Mouse (Mus musculus) adrenal gland, postnatal 25 days (tissue): ENCODE results near the gene Zfp692. TPM values are rescaled to one million over a fixed set of nuclear protein-coding genes. Genes with fewer than 3 reads are reported as not detected.
A peak's percentile ranks its signal among the peaks of the same experiment; 100 is the strongest.
"Not testable (repeated sequence)": the region's sequence is repeated elsewhere in the genome, so short reads cannot be mapped to it uniquely, and the experiment has no call there.

Experiments used
- DNase-seq: peaks from one replicate; pipeline ENCODE4 v3.0.0; 2021; ENCODE audit warnings: mixed read lengths
- long read RNA-seq: library from polyadenylated mRNA; stranded (forward); transcript quantifications from one replicate; pipeline ENCODE4 v2.0.0, GENCODE M21; 2021
- total RNA-seq: library from RNA; stranded (reverse); gene quantifications from 2 replicates; pipeline ENCODE4 v1.2.3, GENCODE M21; 2021

The Zfp692 gene
- total RNA-seq: 14.4 and 17.3 TPM in 2 replicates
- long read RNA-seq, partial matches to known transcripts: 4 of 37 reads
- long read RNA-seq, other reads (novel, unspliced or antisense): 31 of 37 reads

DNA sequence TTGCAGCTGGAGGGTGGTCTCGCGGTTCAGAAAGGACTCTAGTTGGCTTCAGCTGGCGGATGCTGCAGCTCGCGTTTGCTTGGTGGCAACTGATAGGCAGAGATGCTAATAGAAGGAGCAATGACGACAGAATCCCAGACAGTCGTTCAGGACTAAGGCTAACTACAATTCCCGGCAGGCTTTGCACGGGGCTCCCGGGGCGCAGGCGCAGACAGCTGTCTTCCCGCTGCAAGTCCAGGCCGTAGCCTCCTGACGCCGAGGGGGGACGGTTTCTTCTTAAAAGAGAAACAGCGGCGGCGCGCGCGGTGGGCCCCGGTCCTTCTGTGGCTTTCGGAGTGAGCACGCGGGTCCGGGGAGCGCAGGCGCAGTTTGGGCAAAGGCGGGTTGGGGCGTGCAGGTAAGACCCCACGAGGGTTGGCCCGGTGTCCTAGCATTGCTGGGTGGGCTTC lies at the start of gene Zfp692:
Gene Zfp692, plus strand, starts transcription at position 210 of the 449 bp plus-strand sequence.
- peak; percentile 95 for DNase-seq

DNA sequence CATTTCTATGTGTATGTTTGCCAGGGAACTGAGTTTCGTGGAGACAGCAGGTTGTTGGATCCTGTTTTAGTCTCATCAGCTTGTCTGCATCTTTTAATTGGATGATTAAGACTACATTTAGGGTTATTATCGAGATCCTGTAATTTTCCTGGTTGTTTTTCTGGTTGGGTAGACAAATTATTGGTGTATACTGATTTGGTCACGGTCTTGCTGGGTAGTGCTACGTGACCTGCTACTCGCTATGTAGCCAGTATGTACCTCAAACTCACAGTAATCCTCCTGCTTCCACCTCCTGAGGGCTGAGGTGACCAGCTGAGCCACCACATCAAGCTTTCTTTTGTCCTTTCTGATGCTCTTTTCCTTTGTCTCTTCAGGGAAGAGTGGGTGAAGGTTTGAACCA lies 49.1 kb upstream of the Zfp692 start:
- no peak for DNase-seq

DNA sequence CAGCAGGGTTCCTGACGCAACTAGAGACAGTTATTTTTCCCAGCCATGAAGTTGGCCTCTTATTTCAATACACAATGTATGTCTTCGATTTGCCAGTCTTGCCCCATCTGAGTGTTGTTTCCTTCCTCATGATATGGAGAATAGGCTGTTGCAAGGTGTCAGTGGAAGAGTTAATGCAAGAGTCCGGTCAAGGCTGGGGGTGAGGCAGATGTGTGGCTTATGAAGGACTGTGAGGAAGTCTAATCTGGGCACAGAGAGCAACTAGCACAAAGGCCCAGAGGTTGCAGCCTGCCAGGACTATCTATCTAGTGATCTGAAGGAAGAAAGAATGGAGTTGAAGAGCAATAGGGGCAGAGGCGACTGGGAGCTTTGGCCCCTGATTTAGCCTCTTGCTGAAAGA lies 46.7 kb upstream of the Zfp692 start:
- no peak for DNase-seq

DNA sequence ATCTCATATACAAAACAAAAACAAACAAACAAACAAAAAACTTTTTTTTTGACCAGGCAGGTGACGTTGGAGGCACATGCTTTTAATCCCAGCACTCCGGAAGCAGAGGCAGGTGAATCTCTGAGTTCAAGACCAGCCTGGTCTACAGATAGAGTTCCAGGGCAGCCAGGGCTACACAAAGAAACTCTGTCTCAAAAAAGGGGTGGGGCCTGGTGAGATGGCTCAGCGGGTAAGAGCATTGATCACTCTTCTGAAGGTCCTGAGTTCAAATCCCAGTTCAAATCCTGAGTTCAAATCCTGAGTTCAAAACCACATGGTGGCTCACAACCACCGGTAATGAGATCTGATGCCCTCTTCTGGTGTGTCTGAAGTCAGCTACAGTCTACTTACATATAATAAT lies 45.0 kb upstream of the Zfp692 start:
- no peak for DNase-seq

DNA sequence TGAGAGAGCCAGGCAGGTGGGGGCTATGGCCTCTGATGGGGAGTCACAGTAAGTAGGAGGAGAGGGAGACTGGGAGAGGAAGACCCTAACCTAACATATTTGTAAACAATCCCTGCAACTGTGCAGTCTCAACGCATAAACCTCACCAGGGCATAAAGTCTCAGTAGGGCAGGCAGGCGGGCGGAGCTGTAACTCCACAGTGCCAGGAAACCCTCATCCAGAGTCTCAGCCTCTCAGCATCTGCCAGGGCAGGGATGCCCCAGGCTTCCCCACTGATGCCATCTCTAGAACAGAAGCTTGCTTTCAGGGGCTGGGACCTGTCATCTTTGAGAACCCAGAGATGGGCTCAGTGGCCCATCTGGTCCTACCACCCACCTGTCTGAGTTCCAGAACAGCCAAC lies 44.5 kb upstream of the Zfp692 start:
- no peak for DNase-seq

DNA sequence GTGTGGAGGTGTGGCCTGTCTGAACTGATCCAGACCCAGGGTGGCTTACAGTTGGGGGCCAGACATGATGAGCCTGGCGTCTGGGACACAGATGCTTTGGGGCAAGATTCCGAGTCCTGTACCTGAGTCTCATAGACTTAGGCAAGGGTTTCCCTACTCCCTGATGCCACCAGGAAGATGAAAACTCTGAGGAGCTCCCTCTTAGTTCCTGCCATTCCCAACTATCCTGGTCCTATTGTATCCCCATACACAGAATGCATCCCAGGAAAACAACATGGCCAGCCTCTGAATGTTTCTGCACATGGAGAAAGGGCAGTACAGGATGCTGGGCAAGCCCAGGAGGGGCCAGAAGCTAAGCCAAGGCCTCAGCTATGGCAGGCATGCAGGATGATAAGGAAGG lies 43.4 kb upstream of the Zfp692 start:
- DNase-seq: no peak

DNA sequence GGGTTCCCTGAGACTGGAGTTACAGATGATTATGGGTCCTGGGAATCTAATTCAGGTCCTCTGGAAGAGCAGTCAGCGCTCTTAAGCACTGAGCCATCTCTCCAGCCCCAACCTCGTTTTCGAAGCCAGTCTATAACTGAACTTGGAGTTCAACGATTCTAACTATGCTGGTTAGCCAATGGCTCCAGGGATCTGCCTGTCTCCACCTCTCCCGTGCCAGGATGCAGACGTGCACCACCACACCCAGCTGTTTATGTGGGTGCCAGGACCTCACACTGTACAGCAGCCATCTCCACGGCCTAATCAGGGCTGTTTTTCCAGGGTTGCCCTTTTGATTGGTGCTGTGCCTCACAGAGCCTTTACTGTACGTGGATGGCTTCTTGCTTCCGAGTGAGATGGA lies 42.3 kb upstream of the Zfp692 start:
- DNase-seq: no peak

DNA sequence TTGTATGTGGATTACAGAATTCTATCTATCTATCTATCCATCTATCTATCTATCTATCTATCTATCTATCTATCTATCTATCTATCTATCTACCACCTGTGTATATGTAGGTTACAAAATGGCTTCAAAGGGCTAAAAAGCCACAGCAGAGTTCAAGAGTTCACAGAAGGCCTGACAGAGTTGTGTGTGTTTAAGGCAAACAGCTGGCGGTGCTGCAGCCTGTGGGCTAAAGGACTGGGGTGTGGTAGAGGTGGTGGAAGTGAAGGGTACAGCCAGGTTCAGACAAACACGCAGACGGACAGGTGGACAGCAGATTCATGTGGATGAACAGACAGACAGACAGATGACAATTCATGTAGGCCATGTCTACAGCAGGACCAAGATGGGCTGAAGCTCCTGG lies 38.6 kb upstream of the Zfp692 start:
- DNase-seq: no peak

DNA sequence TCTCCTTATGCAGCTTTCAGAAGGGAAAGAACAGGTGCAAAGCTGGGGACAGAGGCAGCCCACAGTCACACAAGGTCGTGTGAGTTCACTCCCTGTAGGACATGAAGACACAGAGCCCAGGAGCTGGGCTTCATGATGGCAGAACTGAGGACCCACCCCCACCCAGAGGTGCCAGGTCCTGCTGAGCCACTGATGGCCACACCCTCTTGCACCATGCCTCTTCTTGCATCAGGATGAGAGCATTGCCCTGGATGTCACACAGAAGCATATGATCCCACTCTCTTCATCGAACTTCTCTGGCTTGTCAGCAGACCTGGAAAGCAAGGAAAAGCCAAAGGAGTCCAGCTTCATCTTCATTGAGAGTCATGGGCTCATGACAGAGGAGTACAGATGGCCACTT lies 32.3 kb upstream of the Zfp692 start, which contains the start of gene 4930438A08Rik:
Gene 4930438A08Rik, plus strand, starts transcription at position 228 of the 400 bp plus-strand sequence.
- DNase-seq: no peak

DNA sequence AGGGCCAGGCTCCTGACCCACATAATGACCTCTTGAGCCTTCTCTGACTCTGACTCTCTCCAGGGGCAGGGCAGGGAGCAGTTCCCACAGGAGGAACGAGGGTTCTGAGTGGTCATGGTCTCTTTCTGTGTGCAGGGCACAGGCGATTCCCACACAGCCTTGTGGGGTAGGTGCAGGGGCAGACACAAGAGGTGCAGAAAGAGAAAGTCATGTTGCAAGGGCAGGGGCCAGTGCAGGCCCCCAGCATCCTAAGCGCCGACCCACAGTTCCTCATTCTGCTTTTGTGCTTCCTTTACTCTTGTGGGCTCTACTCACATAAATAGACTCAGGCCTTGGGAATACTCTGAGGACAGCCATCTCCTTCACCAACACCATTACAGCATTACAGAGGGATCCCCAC lies 31.1 kb upstream of the Zfp692 start:
- DNase-seq: no peak

DNA sequence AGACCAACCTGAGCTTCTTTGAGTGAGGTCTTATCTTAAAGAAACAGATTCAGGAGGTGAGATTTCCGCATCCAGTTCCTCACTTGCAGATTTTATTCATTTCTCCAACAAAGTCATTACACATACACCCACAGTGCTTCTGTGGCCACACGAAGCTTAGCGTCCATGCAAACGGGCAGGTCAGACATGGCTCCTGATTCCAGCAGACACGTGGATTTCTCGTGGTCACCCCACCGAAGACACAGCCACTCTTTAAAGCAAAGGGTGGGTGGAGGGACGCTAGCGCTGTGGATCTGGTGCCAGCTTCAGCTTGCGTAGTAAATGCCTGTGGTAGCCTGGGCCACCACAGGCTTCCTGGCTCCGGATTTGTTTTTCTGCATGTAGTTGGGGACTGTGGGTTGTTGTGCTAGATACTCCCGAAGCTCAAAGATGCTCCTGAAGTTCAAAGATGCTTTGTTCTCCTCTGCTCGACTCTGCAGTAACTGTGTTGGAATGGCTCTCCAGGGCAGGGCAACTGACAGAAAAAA lies 24.8 kb upstream of the Zfp692 start:
- no peak for DNase-seq

DNA sequence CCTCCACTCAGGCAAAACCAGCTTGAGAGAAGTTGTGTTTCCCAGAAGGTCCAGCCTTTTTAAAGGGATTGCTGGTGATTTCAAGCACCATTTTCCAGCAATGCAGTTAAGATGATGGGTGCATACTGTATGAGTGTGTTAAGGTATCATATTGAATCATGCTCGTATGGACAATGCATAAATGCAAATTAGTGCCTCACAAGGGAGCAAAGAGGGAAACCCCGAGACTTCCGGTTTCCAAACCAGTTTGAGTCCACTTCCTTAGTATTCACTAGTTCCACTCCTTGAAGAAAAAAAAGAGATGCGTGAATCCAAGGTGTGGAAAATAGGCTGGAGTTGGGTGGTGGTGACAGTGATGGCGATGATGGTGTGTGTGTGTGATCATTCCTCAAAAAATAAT lies 24.4 kb upstream of the Zfp692 start:
- no peak for DNase-seq

DNA sequence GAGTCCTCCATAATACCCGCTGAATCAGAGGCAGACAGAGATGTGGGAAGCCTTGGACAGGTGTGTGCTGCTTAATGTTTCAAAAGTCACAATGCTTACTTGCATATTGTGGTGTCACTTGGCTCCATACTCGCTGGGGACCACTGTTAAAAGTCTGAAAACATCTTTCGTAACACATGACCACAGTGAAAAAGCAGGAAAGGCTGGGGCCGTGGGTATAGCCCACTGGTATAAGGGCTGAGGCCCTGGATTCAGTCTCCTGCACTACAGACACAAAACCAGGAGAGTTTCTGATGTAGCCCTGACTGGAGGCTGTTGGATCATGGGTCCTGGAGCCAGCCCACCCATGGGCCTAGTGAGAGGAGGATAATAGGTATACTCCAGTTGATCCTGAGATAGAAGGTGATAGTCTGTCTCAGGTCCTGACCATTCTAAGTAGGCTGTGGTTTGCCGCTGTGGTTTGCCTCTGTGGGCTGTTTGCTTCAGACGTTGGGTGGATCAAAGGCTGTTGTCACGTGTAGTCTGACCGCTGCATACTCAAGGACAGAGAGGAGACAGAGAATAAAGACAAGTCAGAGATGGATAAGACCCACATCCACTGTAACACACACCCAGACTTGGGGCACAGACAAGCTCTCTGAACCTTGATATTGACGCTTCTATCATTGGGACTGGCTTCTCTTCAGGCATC lies 16.7 kb upstream of the Zfp692 start:
- no peak for DNase-seq

DNA sequence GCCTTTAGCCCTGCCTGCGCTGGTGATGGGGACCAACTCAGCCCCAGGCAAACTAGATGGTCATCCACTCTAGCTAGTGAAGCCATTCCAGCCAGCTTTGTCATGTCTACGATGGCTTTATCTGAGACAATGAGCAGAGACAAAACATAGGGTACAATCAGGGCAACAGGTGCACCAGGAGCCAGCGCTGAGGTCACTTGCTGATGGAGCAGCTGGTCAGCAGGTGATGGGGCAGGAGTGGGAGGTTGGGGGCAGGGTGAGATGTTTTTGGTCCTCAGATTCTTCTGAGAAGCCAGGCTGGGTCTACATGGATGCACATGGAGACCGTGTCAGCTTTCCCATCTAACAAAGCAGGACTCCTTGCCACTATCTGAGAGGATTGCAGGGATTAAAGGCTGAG lies 16.1 kb upstream of the Zfp692 start:
- no peak for DNase-seq

DNA sequence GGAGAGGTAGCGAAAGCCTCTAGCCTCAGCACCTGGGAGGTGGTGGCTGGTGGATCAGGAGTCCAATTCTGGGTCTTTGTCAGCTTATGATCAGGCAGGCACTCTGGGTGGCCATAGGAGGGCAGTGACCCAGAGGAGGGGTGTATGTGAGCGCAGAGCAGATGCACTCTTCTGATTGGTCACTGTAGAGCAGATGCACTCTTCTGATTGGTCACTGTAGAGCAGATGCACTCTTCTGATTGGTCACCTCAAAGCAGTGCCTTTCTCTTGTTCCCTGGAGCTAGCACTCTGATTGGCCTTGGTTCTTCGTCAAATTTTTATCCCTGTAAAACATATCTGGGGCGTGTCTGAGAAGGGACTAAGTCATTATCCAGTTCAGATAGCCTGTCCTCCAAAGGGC lies 14.1 kb upstream of the Zfp692 start:
- no peak for DNase-seq

DNA sequence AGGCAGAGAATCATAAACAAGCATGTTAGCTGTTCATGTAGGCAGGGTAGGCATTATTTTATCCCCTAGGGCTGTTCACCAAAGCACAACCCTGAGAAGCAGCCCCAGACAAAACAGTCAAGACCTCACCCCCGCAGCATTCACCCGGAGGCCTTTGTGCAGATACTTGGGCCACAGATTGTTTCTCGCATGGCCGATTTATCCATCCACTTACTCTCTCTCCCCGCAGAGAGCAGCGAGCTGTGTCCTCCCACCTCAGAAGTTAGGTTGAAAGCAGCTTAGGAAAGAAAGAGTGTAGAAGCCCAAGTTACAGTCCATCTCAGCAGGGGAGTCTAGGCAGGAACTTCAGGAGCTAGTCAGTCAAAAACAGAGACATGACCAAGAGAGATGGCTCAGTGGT lies 9.5 kb upstream of the Zfp692 start:
- no peak for DNase-seq

DNA sequence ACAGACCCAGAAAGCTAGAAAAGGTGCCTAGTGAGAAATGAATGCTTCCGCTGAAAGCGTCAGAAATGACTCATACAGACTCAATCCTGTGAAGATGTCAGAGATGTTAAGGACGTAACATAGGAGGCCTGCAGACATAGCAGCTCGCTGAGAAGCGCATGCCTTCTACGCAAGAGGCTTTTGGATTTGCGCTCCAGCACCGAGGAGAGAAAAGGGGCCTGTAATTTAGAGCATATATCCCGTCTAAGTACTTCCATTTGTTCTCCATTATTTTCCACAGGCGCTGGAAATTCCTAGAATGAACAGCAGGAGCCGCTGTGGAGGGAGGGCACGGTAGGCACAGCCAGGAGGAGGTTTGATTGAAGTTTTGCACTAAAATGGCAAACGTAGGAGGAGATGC lies 5.8 kb upstream of the Zfp692 start:
- peak; percentile 74 for DNase-seq

DNA sequence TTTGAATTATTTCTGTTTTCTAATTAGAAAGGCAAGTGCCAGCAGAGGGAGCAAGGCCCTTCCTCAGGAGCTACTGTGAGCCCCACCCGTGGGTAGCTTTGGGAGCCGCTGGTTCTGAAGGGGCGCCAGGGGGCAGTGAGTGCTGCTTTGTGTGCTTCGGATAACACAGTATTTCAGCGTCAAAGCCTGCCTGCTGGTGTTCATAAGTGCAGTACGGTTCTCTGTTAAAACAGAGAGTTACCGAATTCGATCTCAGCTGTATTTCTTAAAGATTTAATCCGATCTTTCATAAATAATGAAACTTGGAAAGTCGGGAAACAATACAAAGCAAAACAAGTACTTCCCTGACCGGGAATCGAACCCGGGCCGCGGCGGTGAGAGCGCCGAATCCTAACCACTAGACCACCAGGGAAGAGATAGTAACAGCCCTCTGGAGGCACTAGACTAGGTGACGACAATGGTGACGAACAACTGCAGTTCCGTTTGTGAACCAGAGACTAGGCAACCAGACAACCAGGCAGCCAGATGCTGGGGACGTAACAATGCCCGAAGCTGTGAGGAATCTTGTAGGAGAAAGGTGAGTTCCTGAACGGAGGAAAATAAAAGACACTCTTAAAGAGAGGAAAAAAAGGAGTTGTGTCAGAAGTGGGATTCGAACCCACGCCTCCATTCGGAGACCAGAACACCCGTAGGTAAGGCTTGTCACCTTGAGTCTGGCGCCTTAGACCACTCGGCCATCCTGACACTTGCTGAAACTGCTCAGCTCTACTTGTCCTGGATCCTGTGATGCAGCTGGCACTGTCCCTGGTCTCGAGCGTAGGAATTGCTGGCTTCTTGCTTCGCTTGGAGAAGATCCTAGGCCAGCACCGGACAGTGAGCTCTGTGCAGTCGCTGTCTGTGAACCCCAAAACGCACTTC lies 4.8 kb upstream of the Zfp692 start:
- DNase-seq: peak; percentile 93

DNA sequence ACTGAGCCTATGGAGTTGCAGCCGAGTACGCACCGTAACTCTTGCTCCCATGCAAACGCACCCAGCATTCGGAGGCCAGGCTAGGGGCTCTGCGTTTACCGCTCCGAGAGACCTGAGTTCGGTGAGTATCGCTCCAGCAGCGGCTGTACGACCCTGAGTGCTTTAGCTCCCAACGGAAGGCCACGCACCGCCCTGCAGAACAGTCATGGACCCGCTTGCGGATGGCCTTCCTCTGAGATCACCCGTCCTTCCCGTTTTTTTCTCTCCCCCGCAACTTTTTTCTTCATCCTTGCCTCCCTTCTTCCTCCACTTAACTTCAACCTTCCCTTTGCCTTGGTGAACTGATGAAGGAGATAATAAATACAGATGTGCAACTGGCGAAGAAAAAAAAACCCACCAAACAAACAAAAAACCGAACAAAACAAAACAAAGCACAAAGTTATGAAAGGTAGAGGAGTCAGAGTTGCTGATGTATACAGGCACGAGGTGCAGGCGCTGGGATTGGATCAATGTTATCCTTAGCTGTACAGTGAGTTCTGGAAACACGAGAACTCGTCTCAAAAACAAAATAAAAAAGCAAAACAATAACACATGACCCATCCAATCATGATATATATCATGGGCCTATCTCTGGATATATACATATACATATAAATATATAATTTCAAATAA lies 4.0 kb upstream of the Zfp692 start:
- DNase-seq: no peak

DNA sequence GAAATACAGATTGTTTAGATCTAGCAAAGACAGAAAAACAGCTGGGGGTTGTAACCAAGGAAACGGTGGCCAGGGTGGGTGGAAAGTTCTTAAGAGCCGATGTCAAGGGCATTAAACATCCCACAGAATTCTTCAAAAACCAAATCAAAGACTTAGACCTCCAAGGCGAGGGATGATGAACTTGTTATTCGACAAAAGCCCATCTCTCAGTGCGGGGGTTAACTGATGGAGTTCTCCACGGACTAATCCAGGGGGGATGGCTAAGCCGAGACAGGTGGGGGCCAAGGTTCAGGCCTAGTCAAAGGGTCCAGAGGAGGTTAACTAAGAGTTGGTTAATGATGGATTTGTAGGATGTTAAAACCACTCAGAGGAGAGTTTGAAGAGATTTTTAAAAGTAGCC lies 3.3 kb upstream of the Zfp692 start:
- DNase-seq: no peak

DNA sequence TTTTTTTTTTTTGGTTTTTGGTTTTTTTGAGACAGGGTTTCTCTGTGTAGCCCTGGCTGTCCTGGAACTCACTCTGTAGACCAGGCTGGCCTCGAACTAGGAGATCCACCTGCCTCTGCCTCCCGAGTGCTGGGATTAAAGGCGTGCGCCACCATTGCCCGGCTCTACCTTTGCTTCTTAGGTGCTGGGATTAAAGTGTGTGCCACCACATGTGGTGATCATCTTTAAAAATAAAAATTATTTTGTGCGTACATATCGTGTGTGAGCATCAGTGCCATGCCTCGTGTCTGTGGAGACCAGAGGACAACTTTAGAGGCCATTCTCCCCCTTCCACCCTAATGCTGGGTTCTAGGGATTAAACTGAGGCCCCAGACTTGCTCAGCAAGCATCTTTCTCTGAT lies 1.6 kb upstream of the Zfp692 start:
- not testable (repeated sequence) for DNase-seq

DNA sequence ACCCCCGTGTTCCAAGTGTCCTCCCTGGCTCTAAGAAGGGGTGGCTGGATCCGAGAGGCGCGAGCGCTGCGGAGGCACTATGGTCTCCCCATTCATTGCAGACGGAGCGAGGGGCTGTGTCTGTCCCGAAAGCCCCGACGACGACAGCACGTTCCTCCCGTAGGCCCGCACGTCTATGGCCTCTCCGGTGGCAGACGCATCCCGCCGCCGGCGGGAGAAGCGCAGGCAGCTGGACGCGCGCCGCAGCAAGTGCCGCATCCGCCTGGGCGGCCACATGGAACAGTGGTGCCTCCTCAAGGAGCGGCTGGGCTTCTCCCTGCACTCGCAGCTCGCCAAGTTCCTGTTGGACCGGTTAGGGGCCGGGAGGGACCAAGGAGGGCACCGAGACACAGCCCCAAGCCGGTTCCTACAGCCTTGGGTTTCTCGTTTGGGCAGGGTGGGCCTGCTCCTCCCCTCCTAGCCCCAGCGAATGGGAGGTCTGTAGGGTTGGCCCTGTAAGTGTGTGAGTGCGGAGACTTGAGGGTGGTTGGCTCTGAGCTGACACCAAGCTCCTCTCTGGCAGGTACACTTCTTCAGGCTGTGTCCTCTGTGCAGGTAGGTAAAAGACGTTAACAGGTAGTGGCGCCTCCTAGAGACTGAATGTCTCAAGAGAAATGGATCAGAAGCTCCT lies 677 bp downstream of the Zfp692 start:
- peak; percentile 59 for DNase-seq
